Mouse (Mus musculus) layer of hippocampus, adult 9-10 months (tissue): ENCODE data around the gene Fmnl1.

Source experiments
- DNase-seq: peaks from one replicate; pipeline ENCODE4 v3.0.0; 2022; ENCODE audit warnings: low spot score

The Fmnl1 gene

DNA sequence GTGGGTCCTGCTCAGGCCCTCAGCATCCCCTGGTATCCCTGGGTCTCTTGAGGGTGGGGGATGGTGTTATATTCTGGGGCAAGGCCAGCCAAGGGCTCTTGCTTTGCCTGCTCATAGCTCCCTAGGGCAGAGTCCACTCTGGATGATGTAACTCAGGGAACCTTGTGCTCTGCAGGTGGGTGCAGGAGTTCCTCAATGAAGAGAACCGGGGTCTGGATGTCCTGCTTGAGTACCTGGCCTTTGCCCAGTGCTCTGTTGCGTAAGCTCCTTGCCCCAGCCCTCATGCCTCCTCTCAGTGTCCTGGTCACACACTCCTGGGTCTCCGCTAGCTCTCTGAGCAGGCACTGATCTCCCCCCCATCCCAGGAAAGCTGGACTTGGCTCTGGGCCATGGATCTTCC is 11.0 kb downstream of the Fmnl1 start:
- no peak for DNase-seq

GRCm38 (mm10) chr11:103184891-103185290 is 14.0 kb downstream of the Fmnl1 start:
- DNase-seq, result no peak

DNA sequence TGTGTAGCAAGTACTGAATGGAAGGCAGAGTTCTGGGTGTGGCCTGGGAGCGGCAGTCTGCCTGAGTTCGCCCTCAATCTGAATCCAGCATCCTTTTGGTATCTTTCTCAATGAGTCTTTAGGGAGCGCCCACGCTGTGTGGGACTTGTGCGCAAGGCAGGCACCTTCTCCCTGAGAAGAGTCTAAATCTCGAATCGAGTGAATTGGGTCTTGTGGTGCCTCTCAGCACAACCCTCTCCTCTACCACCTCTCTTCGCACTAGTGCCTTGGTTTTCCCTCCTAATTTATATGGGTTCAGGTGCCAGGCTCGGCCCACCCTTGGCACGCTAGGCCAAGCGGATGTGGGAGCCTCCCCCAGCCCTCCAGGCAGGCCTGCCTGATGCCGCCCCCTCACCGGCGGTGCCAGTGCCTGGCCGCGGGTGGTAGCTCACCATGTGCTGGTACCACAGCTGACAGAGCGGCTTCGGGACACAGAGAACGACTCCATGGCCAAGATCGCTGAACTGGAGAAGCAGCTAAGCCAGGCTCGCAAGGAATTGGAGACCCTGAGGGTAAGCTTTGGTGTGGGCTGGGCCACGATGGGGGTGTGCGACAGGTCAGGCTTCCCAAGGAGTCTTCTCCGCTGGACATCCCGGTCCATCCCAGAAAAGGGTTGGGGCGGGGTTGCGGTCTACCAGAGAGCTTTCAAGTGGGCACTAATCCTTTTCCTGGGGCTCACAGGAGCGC is 21.5 kb downstream of the Fmnl1 start:
- no peak for DNase-seq

DNA sequence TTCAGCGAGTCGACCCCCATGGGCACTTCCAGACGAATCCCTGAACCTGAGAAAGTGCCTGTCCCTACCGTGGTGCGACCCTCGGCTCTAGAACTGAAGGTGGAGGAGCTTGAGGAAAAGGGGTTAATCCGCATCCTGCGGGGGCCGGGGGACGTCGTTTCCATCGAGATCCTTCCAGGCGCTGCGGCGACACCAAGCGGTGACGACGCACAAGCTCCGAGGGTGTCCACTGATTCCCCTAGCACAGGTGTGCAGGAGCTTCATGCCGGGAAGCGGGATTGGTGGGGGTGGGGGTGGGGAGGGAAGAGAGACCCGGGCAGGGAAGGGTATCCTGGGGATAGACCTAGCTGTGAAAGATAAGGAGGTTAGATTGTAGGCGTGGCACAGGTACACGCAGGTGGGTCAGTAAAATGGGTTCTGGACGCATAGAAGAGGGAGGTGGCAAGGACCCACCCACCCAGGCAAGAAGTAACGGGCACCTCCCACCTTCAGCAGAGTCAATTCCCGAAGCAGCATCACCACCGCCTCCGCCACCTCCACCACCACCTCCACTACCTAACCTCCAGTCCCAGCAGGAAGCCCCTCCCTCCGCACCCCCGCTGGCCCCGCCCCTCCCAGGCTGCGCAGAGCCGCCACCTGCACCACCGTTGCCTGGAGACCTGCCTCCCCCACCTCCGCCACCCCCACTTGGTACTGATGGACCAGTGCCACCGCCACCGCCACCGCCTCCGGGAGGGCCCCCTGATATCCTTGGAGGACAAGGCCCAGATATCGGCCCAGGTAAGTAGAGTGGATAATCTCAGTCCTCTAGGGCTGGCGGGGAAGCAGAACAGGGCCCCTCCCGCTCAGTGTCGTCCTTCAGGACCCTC is 22.3 kb downstream of the Fmnl1 start:
- DNase-seq, result no peak

- DNase-seq, result no peak
These were observed 22.9 kb downstream of the Fmnl1 start for GRCm38 (mm10) chr11:103193825-103194168.

DNA sequence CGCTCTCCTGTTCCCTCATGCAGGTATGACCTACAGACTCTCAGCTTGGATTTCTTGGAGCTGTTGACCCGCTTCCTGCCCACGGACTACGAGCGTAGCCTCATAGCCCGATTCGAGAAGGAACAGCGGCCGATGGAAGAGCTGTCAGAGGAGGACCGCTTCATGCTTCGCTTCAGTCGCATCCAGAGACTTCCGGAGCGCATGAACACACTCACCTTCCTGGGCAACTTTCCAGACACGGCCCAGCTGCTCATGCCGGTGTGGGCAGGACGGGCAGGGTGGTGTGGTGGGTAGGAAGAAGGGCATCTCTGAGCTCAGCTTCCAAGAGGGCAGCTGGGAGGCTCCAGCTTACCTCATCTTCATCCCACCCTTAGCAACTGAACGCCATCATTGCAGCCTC is 24.3 kb downstream of the Fmnl1 start:
- no peak for DNase-seq

- DNase-seq, result no peak
These were observed 24.7 kb downstream of the Fmnl1 start for GRCm38 (mm10) chr11:103195656-103196055.

DNA sequence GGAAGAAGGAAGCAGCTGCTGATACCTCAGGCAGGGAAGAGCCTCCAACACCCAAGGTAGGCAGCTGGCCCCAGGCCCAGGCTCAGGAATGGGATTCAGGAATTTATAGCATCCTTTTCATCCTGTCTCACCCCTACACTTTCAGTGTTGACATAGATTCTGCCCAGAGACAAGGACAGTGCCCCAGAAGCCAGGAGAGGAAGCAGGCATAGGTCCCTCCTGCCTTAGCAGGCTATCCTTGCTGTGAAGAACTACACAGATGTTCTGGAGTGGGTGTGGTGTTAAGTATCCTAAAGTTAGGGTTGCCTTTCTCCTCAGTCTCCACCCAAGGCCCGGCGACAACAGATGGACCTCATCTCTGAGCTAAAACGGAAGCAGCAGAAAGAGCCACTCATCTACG is 26.4 kb downstream of the Fmnl1 start:
- no peak for DNase-seq

DNA sequence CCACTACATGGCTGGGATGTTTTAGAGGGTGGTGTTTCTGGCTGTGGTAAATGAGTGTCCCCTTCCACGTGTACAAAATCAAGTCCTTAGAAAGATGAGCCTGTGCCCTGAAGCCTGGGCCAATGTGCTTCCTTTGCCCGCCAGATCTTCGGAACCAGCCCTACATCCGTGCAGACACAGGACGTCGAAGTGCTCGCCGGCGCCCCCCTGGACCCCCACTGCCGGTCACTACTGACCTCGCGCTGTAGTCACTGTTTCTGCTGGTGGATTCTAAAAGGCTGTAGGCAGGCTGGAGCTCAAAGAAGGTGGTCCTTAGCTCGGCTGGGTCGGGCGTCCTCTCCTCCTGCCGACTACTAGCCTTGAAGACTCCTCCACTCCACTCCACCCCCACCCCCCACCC is 27.4 kb downstream of the Fmnl1 start:
- no peak for DNase-seq

- no peak for DNase-seq
These were observed 28.2 kb downstream of the Fmnl1 start for GRCm38 (mm10) chr11:103198911-103199803.

DNA sequence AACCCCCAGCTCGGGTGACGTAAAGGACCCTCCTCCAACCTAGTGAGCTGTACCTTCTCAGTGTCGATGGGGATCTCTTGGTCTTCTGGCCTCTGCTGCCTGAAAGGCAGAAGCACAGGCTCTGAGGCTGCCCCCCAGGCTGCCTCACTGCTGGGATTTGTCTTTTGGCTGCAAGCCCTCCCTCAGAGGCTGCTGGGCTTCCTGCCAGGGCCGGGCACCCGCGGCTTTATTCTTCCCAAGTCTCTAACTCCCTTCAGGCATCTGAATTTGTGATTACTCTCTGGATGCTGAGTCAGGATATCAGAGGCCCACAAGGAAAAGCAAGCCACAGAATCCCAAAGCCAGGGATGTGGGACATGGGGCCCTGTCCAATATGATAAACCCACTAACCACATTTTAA is 30.8 kb downstream of the Fmnl1 start:
- no peak for DNase-seq

DNA sequence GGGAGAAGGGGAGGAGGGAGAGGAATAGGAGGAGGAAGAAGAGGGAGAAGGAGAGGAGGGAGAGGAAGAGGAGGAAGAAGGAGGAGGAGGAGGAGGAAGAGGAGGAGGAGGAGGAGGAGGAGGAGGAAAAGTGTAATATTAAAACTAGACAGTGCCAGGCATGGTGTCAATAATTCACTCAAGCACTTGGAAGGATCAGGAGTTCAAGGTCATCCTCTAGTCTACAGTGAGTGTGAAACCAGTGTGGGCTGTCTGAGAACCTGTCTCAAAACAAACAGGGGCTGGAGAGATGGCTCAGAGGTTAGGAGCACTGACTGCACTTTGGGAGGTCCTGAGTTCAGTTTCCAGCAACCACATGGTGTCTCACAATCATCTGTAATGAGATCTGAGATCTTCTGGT is 31.5 kb downstream of the Fmnl1 start:
- no peak for DNase-seq

GRCm38 (mm10) chr11:103206203-103206602 is 35.3 kb downstream of the Fmnl1 start:
- DNase-seq, result no peak

DNA sequence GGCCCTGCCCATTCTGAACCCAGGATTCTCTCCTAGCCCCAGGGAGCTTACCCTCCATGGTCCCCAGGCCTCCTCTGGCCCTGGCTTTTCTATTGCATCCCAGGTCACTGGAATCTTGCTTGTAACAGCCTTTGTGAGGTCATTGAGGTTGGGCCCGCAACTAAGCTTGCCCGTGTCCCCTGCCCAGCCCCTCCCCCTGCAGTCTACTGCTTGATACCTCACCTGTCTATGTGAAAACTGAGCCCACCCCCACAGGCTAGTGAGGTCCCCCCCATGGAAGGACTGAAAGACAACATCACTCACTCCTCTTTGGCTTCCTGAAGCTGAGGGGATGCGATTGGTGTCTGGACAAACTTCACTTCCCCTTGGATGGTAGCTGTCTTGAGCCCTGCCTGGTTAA is 37.6 kb downstream of the Fmnl1 start, which contains the start of gene 1700023F06Rik:
Gene 1700023F06Rik, minus strand, starts transcription at position 101 of the 400 bp plus-strand sequence.
- DNase-seq, result no peak

GRCm38 (mm10) chr11:103210291-103210690 is 39.4 kb downstream of the Fmnl1 start:
- DNase-seq, result no peak

GRCm38 (mm10) chr11:103213712-103214111 is 42.8 kb downstream of the Fmnl1 start:
- no peak for DNase-seq

- DNase-seq, result no peak
These were observed 44.4 kb downstream of the Fmnl1 start for GRCm38 (mm10) chr11:103215355-103215754.

DNA sequence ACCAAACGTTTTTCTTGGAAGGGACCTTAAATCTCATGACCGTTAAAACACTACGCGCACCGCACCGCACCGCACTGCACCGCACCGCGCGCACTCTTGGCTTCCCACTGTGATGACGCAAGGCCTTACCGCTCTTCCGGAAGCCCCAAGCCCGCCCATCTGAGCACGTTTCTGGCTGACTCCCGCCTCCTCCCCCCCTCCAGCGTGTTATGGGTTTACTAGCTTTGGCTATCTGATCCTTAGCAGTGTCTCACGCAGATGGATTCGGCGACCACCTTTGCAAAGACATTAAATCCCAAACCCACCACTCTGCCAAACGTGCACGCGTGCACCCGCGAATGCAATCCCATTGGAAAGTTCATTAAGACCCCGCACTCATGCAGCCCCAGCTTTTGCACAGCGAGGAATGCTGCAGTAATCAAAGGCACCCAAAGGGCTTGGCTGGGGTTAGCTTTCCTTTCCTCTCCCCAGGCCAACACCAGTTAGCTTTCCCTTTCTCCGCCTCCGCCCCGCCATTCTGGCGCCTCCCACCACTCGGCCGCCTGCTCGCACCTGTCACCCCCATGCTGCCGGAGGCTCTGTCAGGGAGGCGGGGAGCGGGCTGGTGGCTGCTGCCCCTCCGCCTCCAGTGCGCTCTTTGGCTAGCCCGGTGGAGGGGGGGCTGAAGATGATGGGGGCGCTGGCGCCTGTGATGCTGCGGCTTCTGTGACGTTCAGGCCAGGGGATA is 47.0 kb downstream of the Fmnl1 start, which contains the start of gene Spata32:
Gene Spata32, minus strand, starts transcription at position 643 of the 727 bp plus-strand sequence.
- no peak for DNase-seq

- DNase-seq, result no peak
These were observed 47.6 kb downstream of the Fmnl1 start for GRCm38 (mm10) chr11:103218517-103218901.

- DNase-seq, result no peak
These were observed 48.4 kb downstream of the Fmnl1 start for GRCm38 (mm10) chr11:103219259-103219658.

GRCm38 (mm10) chr11:103219995-103220394 is 49.1 kb downstream of the Fmnl1 start:
- DNase-seq, result no peak

GRCm38 (mm10) chr11:103221437-103221836 is 50.5 kb downstream of the Fmnl1 start:
- DNase-seq, result no peak
